In genomic region chr11:78697753-78698171, GRCm38 (mm10) we compare ENCODE assay signal across 8 mouse cellular contexts. TPM values are rescaled to one million over a fixed set of nuclear protein-coding genes. Genes with fewer than 3 reads are reported as not detected.
DNase-seq lines count a peak whose midpoint lies in the region; ATAC-seq lines count a peak whose summit lies in the region.

No protein-coding gene starts in this region.

- no peaks in the 10 kb centered on the region for H3K9me3 ChIP-seq in heart, embryonic 10.5 days
- no peaks in the 10 kb centered on the region for H3K9me3 ChIP-seq in kidney, embryonic 15.5 days (replicated peaks)

- no peaks in the 10 kb centered on the region for H3K27me3 ChIP-seq in heart, embryonic 10.5 days (ENCODE audit: insufficient read depth, poor library complexity, severe bottlenecking)
- H3K27me3 ChIP-seq in kidney, embryonic 15.5 days, result no peaks in the 10 kb centered on the region

- H3K27ac ChIP-seq in heart, embryonic 10.5 days, result peak overlapping the region; percentile 96
- H3K27ac ChIP-seq in kidney, embryonic 15.5 days, result peak overlapping the region; percentile 91

- peak overlapping the region; percentile 91 for H3K4me3 ChIP-seq in heart, embryonic 10.5 days
- H3K4me3 ChIP-seq in kidney, embryonic 15.5 days (replicated peaks), result peak overlapping the region; percentile 86

- peak overlapping the region; percentile 53 for H3K4me2 ChIP-seq in kidney, embryonic 15.5 days

- DNase-seq in A20 (ENCODE audit: low read depth, low spot score) (peak; percentile 93), liver (peak; percentile 91)
- DNase-seq in brain, adult 2 months (ENCODE audit: low read depth, low spot score), result peak; percentile 99
- DNase-seq in heart, embryonic 10.5 days (ENCODE audit: low spot score), result peak; percentile 94
- DNase-seq in spleen, postnatal 4 days (ENCODE audit: low spot score in 2 of 2), result peak; percentile 87 to 88

- peaks cover 18% of the 10 kb centered on the region for H3K4me1 ChIP-seq in heart, embryonic 10.5 days
- H3K4me1 ChIP-seq in kidney, embryonic 15.5 days, result peaks cover 37% of the 10 kb centered on the region

- 0 out of 2 replicates have a peak overlapping the region, but pooled peaks have one; percentile 36 for H3K9ac ChIP-seq in kidney, embryonic 15.5 days

- 0 out of 2 replicates have a peak, but pooled peaks cover 5% of the 10 kb centered on the region for H3K36me3 ChIP-seq in heart, embryonic 10.5 days
- H3K36me3 ChIP-seq in kidney, embryonic 15.5 days, result 0 out of 2 replicates have a peak, but pooled peaks cover 3% of the 10 kb centered on the region

- ATAC-seq in erythroblast, adult 5-6 weeks (replicated peaks; ENCODE audit: low FRiP score, poor library complexity, severe bottlenecking), result peak; percentile 58
- ATAC-seq in kidney, embryonic 15.5 days (replicated peaks; ENCODE audit: low FRiP score), result peak; percentile 93
- peak; percentile 90 for ATAC-seq in monocyte, adult 5-6 weeks (replicated peaks; ENCODE audit: insufficient number of reproducible peaks, low FRiP score, low TSS enrichment, poor library complexity, severe bottlenecking)

- 1% methylated on average over 12 of the region's 12 CpGs for WGBS in heart, embryonic 10.5 days
- under 1% methylated on average over 12 of the region's 12 CpGs for WGBS in kidney, embryonic 15.5 days

RNA-seq across cellular contexts. Expression of gene Nlk, which starts 0.6 kb away (rescaled TPM):
- 2.7 and 8.8 TPM in 2 replicates for total RNA-seq in erythroblast, adult 5-6 weeks (2015; ENCODE audit: low replicate concordance)
- 5.2 and 9.5 TPM in 2 replicates for total RNA-seq in erythroblast, adult 5-6 weeks (2017; ENCODE audit: low replicate concordance)
- 10.6 and 13.4 TPM in 2 replicates for polyA plus RNA-seq in heart, embryonic 10.5 days (2016; fragmentation: Nextera tagmentation; extraction: Ambion mirVana)
- 15.5 and 17.4 TPM in 2 replicates for polyA plus RNA-seq in kidney, embryonic 15.5 days (2015; fragmentation: Nextera tagmentation; extraction: Ambion mirVana)
- total RNA-seq in monocyte, adult 5-6 weeks (2017), result 22.7 to 69.9 TPM (median 36.2 TPM) in 3 replicates

RNA-seq across cellular contexts. Expression of gene Ccnq, which starts 53.8 kb away (rescaled TPM):
- total RNA-seq in erythroblast, adult 5-6 weeks (2015; ENCODE audit: low replicate concordance), result 4.6 and 16.7 TPM in 2 replicates
- 4.7 and 6.6 TPM in 2 replicates for total RNA-seq in erythroblast, adult 5-6 weeks (2017; ENCODE audit: low replicate concordance)
- polyA plus RNA-seq in heart, embryonic 10.5 days (2016; fragmentation: Nextera tagmentation; extraction: Ambion mirVana), result 33.1 and 35.4 TPM in 2 replicates
- polyA plus RNA-seq in kidney, embryonic 15.5 days (2015; fragmentation: Nextera tagmentation; extraction: Ambion mirVana), result 41.8 and 45.7 TPM in 2 replicates
- 12.4 to 22.2 TPM (median 16.4 TPM) in 3 replicates for total RNA-seq in monocyte, adult 5-6 weeks (2017)

Comparison
In these comparisons a context has a peak if more than half of its experiments do, and no peak if none do; other contexts are left out.
1. Peak in every context shown above with its lines: DNase-seq, ATAC-seq, H3K4me3 ChIP-seq and H3K27ac ChIP-seq.